In genomic region chr11:22620912-22621705, GRCm38 (mm10) we compare ENCODE assay signal across 19 mouse cellular contexts.
A peak's percentile ranks its signal among the peaks of the same experiment; 100 is the strongest.
DNase-seq lines count a peak whose midpoint lies in the region; ATAC-seq and TF ChIP-seq lines count a peak whose summit lies in the region.
"Had no signal": no experiment of that assay in that cellular context is flagged by ENCODE, and none has a peak within 500 bp of the region (broad histone marks: within the 10 kb centered on the region; RNA-seq: fewer than 3 reads in every experiment).

No protein-coding gene starts in this region.

- ATAC-seq in limb, embryonic 14.5 days (ENCODE audit: low FRiP score, low read depth): no peak
- no peak for ATAC-seq in kidney, embryonic 14.5 days (ENCODE audit: low FRiP score, low TSS enrichment)
- ATAC-seq: intestine, embryonic 16.5 days; liver, postnatal 0 days had no signal

- peak overlapping the region; percentile 67 for H3K4me3 ChIP-seq in E14TG2a.4 (replicated peaks; ENCODE audit: low read length)
- no peak overlapping the region for H3K4me3 ChIP-seq in embryonic facial prominence, embryonic 10.5 days
- no peak overlapping the region for H3K4me3 ChIP-seq in limb, embryonic 14.5 days (replicated peaks; ENCODE audit: low read length)
- no peak overlapping the region for H3K4me3 ChIP-seq in kidney, embryonic 14.5 days (ENCODE audit: low read length)
- H3K4me3 ChIP-seq: hindbrain, embryonic 15.5 days had no signal

- 67% methylated on average over 8 of the region's 8 CpGs for WGBS in embryonic facial prominence, embryonic 10.5 days
- 60% methylated on average over 8 of the region's 8 CpGs for WGBS in limb, embryonic 14.5 days
- 80% methylated on average over 8 of the region's 8 CpGs for WGBS in kidney, embryonic 14.5 days

- DNase-seq in cerebellum, postnatal 14 days: peak; percentile 47 to 61
- no peak for DNase-seq in cerebellum, adult 11 months
- no peak for DNase-seq in embryonic facial prominence, embryonic 10.5 days (ENCODE audit: low spot score)
- no peak for DNase-seq in limb, embryonic 14.5 days (ENCODE audit: low spot score)
- no peak for DNase-seq in layer of hippocampus, adult 8-10 months (ENCODE audit: low spot score in 2 of 2)
- no peak for DNase-seq in ovary, postnatal 14 days (ENCODE audit: low spot score)
- DNase-seq: adrenal gland, postnatal 36 days; heart, postnatal 36 days; liver; liver, postnatal 0 days; right cerebral cortex, adult 18-20 months; spleen, adult 18-20 months; thymus, postnatal 4 days had no signal

- H3K36me3 ChIP-seq in E14TG2a.4 (ENCODE audit: insufficient read depth, low read length): no peaks in the 10 kb centered on the region
- H3K36me3 ChIP-seq in embryonic facial prominence, embryonic 10.5 days (replicated peaks): no peaks in the 10 kb centered on the region
- H3K36me3 ChIP-seq in limb, embryonic 14.5 days (ENCODE audit: control insufficient read depth, insufficient read depth, low read length): no peaks in the 10 kb centered on the region
- H3K36me3 ChIP-seq in kidney, embryonic 14.5 days (ENCODE audit: control insufficient read depth, insufficient read depth, low read length): no peaks in the 10 kb centered on the region
- H3K36me3 ChIP-seq: hindbrain, embryonic 15.5 days had no signal

- H3K9ac ChIP-seq in limb, embryonic 14.5 days (ENCODE audit: low read depth, low read length, severe bottlenecking): no peak overlapping the region
- H3K9ac ChIP-seq in kidney, embryonic 14.5 days (ENCODE audit: low read depth, low read length): no peak overlapping the region
- H3K9ac ChIP-seq: hindbrain, embryonic 15.5 days; liver, postnatal 0 days had no signal

- H3K27ac ChIP-seq in embryonic facial prominence, embryonic 10.5 days (replicated peaks): peak overlapping the region; percentile 20; the same call in 1 of the 2 replicates
- peak overlapping the region; percentile 38; the same call in 1 of the 2 replicates for H3K27ac ChIP-seq in limb, embryonic 14.5 days (replicated peaks; ENCODE audit: low read depth, low read length)
- no peak overlapping the region for H3K27ac ChIP-seq in kidney, embryonic 14.5 days (ENCODE audit: low read depth, low read length)
- H3K27ac ChIP-seq: hindbrain, embryonic 15.5 days; kidney, postnatal 0 days had no signal

- no peaks in the 10 kb centered on the region for H3K9me3 ChIP-seq in E14TG2a.4 (ENCODE audit: low read length)
- no peaks in the 10 kb centered on the region for H3K9me3 ChIP-seq in embryonic facial prominence, embryonic 10.5 days
- no peaks in the 10 kb centered on the region for H3K9me3 ChIP-seq in limb, embryonic 14.5 days (ENCODE audit: control insufficient read depth, low read length)
- no peaks in the 10 kb centered on the region for H3K9me3 ChIP-seq in kidney, embryonic 14.5 days (ENCODE audit: control insufficient read depth, low read length)
- H3K9me3 ChIP-seq: hindbrain, embryonic 15.5 days had no signal

- H3K4me1 ChIP-seq in E14TG2a.4 (replicated peaks; ENCODE audit: low read depth, low read length): peaks cover 75% of the 10 kb centered on the region
- peaks cover 14% of the 10 kb centered on the region for H3K4me1 ChIP-seq in embryonic facial prominence, embryonic 10.5 days
- H3K4me1 ChIP-seq in limb, embryonic 14.5 days (ENCODE audit: control insufficient read depth, insufficient read depth, low read length): peaks cover 19% of the 10 kb centered on the region
- no peaks in the 10 kb centered on the region for H3K4me1 ChIP-seq in kidney, embryonic 14.5 days (ENCODE audit: control insufficient read depth, insufficient read depth, low read length)
- H3K4me1 ChIP-seq: hindbrain, embryonic 15.5 days had no signal

- TF ChIP-seq CTCF in E14TG2a.4 (conservative IDR thresholded peaks at IDR 0.05; ENCODE audit: low read length): no peak

- H3K27me3 ChIP-seq in E14TG2a.4 (ENCODE audit: insufficient read depth, low read length): no peaks in the 10 kb centered on the region
- no peaks in the 10 kb centered on the region for H3K27me3 ChIP-seq in embryonic facial prominence, embryonic 10.5 days (replicated peaks; ENCODE audit: low read depth, poor library complexity, severe bottlenecking)
- no peaks in the 10 kb centered on the region for H3K27me3 ChIP-seq in limb, embryonic 14.5 days (ENCODE audit: control insufficient read depth, insufficient read depth, low read length)
- H3K27me3 ChIP-seq in kidney, embryonic 14.5 days (ENCODE audit: control insufficient read depth, insufficient read depth, low read length): no peaks in the 10 kb centered on the region
- H3K27me3 ChIP-seq: hindbrain, embryonic 15.5 days had no signal

- TF ChIP-seq POLR2A in limb, embryonic 14.5 days (IDR thresholded peaks at IDR 0.05; ENCODE audit: borderline replicate concordance, extremely low read depth, insufficient read depth, insufficient read length): no peak

- H3K4me2 ChIP-seq in limb, embryonic 14.5 days (replicated peaks; ENCODE audit: low read depth, low read length, severe bottlenecking): no peak overlapping the region
- H3K4me2 ChIP-seq in kidney, embryonic 14.5 days (replicated peaks; ENCODE audit: low read depth, low read length): no peak overlapping the region
- H3K4me2 ChIP-seq: heart, embryonic 11.5 days; hindbrain, embryonic 15.5 days had no signal

Comparison
In these comparisons a context has a peak if more than half of its experiments do, and no peak if none do; other contexts are left out.
1. DNase-seq: peak in cerebellum, postnatal 14 days (2 of 2); none in cerebellum, adult 11 months (single experiment), embryonic facial prominence, embryonic 10.5 days (single experiment), limb, embryonic 14.5 days (single experiment), layer of hippocampus, adult 8-10 months (0 of 2) and ovary, postnatal 14 days (single experiment).